Mouse (Mus musculus): ENCODE data around the gene Crcp.

Gene Crcp

DNA sequence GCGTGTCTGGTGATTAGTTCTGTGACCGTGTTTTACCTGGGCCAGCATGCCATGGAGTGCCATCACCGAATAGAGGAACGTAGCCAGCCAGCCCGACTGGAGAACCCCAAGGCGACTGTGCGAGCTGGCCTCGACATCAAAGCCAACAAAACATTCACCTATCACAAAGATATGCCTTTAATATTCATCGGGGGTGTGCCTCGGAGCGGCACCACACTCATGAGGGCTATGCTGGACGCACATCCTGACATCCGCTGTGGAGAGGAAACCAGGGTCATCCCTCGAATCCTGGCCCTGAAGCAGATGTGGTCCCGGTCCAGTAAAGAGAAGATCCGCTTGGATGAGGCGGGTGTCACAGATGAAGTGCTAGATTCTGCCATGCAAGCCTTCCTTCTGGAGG lies 72.6 kb downstream of the Crcp start:
- no peak for DNase-seq

DNA sequence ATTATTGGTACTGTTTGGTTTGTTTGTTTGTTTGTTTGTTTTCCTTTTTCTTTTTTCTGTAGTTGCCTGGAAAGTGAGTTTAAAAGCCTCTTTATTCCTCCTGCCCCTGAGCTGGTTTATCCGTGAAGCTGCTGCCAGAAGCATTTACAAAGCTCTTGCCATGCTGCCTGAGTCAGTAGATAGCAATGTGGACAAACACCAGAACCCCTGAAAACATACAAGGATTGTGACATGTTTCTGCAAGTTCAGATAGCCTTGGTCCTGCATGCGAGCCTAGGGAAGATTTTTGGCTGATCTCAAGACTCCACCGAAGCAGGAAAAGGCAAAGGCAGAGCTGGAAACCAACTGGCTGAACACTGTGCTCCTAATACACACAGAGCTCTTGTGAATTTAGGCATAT lies 80.3 kb downstream of the Crcp start:
- no peak for DNase-seq
